Comparison of ENCODE assay signal across 9 mouse cellular contexts in the genomic region with DNA sequence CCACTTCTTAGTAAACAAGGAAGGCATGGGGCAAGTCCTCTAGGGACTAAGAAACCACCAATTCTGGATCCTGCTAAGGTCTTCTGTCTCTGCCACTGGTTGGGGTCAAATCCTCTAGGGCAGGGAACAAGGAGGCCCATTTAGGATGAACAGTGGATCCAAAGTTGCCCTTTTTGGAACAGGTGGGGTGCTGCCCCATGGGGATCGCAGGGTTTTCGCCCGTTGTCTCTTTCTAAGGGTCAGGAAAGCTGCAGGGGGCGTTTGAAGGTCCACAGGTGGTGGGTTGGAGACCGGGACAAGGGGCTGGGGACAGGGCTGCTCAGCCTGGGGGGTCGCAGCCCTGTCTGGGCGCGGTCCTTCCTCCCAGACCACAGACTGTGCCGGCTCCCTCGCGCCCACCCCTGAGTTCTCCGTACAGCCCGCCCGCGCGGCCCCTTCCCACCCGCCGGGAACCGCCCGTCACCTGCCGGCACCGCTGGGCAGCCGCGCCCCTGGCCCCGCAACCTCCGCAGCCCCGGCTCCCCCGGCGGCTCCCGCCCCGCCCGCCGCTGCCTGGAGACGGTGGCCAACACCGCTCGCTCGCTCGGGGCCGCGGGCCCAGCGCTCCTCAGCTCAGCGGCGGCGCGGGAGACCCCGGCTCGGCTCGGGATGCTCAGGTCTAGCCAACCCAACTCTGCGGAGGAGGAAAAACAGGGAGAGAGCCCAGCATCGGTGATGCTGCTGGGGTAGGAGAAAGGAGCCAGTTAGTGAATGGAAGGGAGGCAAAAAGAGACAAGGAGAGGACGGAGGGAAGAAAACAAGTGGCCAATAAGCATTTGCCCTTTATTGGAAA. TPM values are rescaled to one million over a fixed set of nuclear protein-coding genes. Genes with fewer than 3 reads are reported as not detected.
A peak's percentile ranks its signal among the peaks of the same experiment; 100 is the strongest.
DNase-seq lines count a peak whose midpoint lies in the region; ATAC-seq and TF ChIP-seq lines count a peak whose summit lies in the region.
"Had no signal": no experiment of that assay in that cellular context is flagged by ENCODE, and none has a peak within 500 bp of the region (broad histone marks: within the 10 kb centered on the region; RNA-seq: fewer than 3 reads in every experiment).

A gene (minus strand): TSS at position 533 of the 832 bp plus-strand sequence.

- H3K4me3 ChIP-seq in heart, embryonic 10.5 days, result peak within 1 kb of the TSS; percentile 67
- H3K4me3 ChIP-seq in heart, adult 2 months, result no peak within 1 kb of the TSS
- H3K4me3 ChIP-seq in embryonic fibroblast, embryonic 13.5 days (ENCODE audit: insufficient read depth, low read length), result peak within 1 kb of the TSS; percentile 24
- peak within 1 kb of the TSS; percentile 30 for H3K4me3 ChIP-seq in liver, embryonic 12.5 days

- no peak within 1 kb of the TSS for H3K9ac ChIP-seq in heart, adult 2 months (ENCODE audit: low read depth, low read length)
- H3K9ac ChIP-seq in liver, embryonic 12.5 days, result no peak within 1 kb of the TSS

- H3K9me3 ChIP-seq in heart, embryonic 10.5 days, result no peaks in the 10 kb centered on the region
- H3K9me3 ChIP-seq in liver, embryonic 12.5 days (replicated peaks), result no peaks in the 10 kb centered on the region

- peak within 1 kb of the TSS; percentile 59 for H3K4me2 ChIP-seq in liver, embryonic 12.5 days

- peak within 1 kb of the TSS; percentile 48 for H3K27ac ChIP-seq in heart, embryonic 10.5 days
- H3K27ac ChIP-seq in heart, adult 2 months, result no peak within 1 kb of the TSS
- no peak within 1 kb of the TSS for H3K27ac ChIP-seq in embryonic fibroblast, embryonic 13.5 days (ENCODE audit: insufficient read depth, low read length)
- H3K27ac ChIP-seq in liver, embryonic 12.5 days, result no peak within 1 kb of the TSS

- H3K4me1 ChIP-seq in heart, embryonic 10.5 days, result peaks cover 8% of the 10 kb centered on the region
- H3K4me1 ChIP-seq in heart, adult 2 months (ENCODE audit: control insufficient read depth, insufficient read depth, low read length), result no peaks in the 10 kb centered on the region
- 0 out of 2 replicates have a peak, but pooled peaks cover 2% of the 10 kb centered on the region for H3K4me1 ChIP-seq in embryonic fibroblast, embryonic 13.5 days (ENCODE audit: control insufficient read depth, insufficient read depth, low read length)
- H3K4me1 ChIP-seq in liver, embryonic 12.5 days, result no peaks in the 10 kb centered on the region

- H3K79me2 ChIP-seq in heart, adult 2 months (replicated peaks; ENCODE audit: control insufficient read depth, insufficient read depth, low read length), result no peaks in the 10 kb centered on the region

- no peak for TF ChIP-seq EP300 in heart, adult 2 months (IDR thresholded peaks at IDR 0.05; ENCODE audit: insufficient read depth, low read depth, low read length)

- intact Hi-C loops in heart, adult 2 months (cut with DNase I), result no loop called here

- DNase-seq in heart, embryonic 10.5 days (ENCODE audit: low spot score), result no peak
- no peak for DNase-seq in heart, adult 2 months
- peak; percentile 10 to 13 for DNase-seq in B cell, adult 2 months
- DNase-seq in layer of hippocampus, postnatal 14 days (ENCODE audit: low spot score in 2 of 2), result no peak
- no peak for DNase-seq in cerebellum, adult 18-20 months
- DNase-seq in thymus, postnatal 0 days (ENCODE audit: low spot score), result no peak

- TF ChIP-seq POLR2A in heart, adult 2 months (IDR thresholded peaks at IDR 0.05; ENCODE audit: insufficient read depth, low read depth, low read length), result no peak
- no peak for TF ChIP-seq POLR2A in embryonic fibroblast, embryonic 13.5 days (IDR thresholded peaks at IDR 0.05; ENCODE audit: low read depth, low read length)

- WGBS in heart, embryonic 10.5 days, result under 1% methylated on average over 48 of the region's 51 CpGs
- 3% methylated on average over 46 of the region's 51 CpGs for WGBS in heart, adult 2 months
- WGBS in liver, embryonic 12.5 days (ENCODE audit: insufficient replicate concordance), result 3% methylated on average over 38 of the region's 51 CpGs

- peaks cover 70% of the 10 kb centered on the region for H3K27me3 ChIP-seq in heart, embryonic 10.5 days (ENCODE audit: insufficient read depth, poor library complexity, severe bottlenecking)
- H3K27me3 ChIP-seq in heart, adult 2 months (ENCODE audit: control insufficient read depth, insufficient read depth, low read length), result peaks cover 12% of the 10 kb centered on the region
- H3K27me3 ChIP-seq in liver, embryonic 12.5 days (replicated peaks), result peaks cover 63% of the 10 kb centered on the region
- H3K27me3 ChIP-seq: CH12.LX had no signal

- ATAC-seq in liver, embryonic 12.5 days, result no peak

- no peak for TF ChIP-seq CTCF in heart, adult 2 months (IDR thresholded peaks at IDR 0.05)
- no peak for TF ChIP-seq CTCF in embryonic fibroblast, embryonic 13.5 days (IDR thresholded peaks at IDR 0.05; ENCODE audit: borderline replicate concordance, insufficient read depth, low read length)

- no peaks in the 10 kb centered on the region for H3K36me3 ChIP-seq in heart, embryonic 10.5 days
- H3K36me3 ChIP-seq in heart, adult 2 months (ENCODE audit: control insufficient read depth, insufficient read depth, low read length), result no peaks in the 10 kb centered on the region
- H3K36me3 ChIP-seq in liver, embryonic 12.5 days, result no peaks in the 10 kb centered on the region

RNA-seq across cellular contexts. Expression of the gene that starts here (rescaled TPM):
- 0.09 TPM in 1 of 2 replicates, not detected in the other for polyA plus RNA-seq in heart, embryonic 10.5 days (2016; fragmentation: Nextera tagmentation; extraction: Ambion mirVana)
- total RNA-seq in heart, adult 2 months (2021), result not detected
- 0.10 TPM in 1 of 2 replicates, not detected in the other for polyA plus RNA-seq in heart, adult 2 months (2012; rRNA removed)
- polyA plus RNA-seq in embryonic fibroblast, embryonic 13.5 days (2011; ENCODE audit: insufficient read length, low read depth, missing spikeins), result not detected in 2 replicates
- polyA plus RNA-seq in liver, embryonic 12.5 days (2016; fragmentation: Nextera tagmentation; extraction: Ambion mirVana), result 0.05 TPM in 1 of 2 replicates, not detected in the other
- under 1 TPM; 0.38 to 0.85 TPM for total RNA-seq in layer of hippocampus, postnatal 14 days (2021)
- 0.18 and 0.20 TPM in 2 replicates for polyA plus RNA-seq in thymus, postnatal 0 days (2015; fragmentation: Nextera tagmentation; extraction: Ambion mirVana)
- total RNA-seq: CH12.LX had no signal

Comparison
In these comparisons a context has a peak if more than half of its experiments do, and no peak if none do; other contexts are left out.
1. DNase-seq: peak in B cell, adult 2 months (2 of 2); none in heart, embryonic 10.5 days (single experiment), heart, adult 2 months (0 of 2), layer of hippocampus, postnatal 14 days (0 of 2), cerebellum, adult 18-20 months (0 of 2) and thymus, postnatal 0 days (single experiment).